Mouse (Mus musculus): ENCODE data around the gene Trip11. TPM values are rescaled to one million over a fixed set of nuclear protein-coding genes. Genes with fewer than 3 reads are reported as not detected.

Gene Trip11
- total and polyA plus RNA-seq, 3 experiments, result 5.1 to 12.8 (median 10.4) TPM

- no peak for DNase-seq (ENCODE audit: extremely low read depth)
- in situ Hi-C loops (cut with MboI; ENCODE audit: low pct_ligation_motif_present, low pct_unique_long_range_greater_than_20kb, low sequenced_read_pairs), result loop anchor here (25.0 kb wide), 1 partner anchor 385 kb away; no protein-coding TSS in a partner anchor
- dilution Hi-C loops (cut with MboI; ENCODE audit: extremely low pct_ligation_motif_present, extremely low pct_unique_long_range_greater_than_20kb, low sequenced_read_pairs), result no loop called here
Observed at GRCm38 (mm10) chr12:101802445-101802844, 110.6 kb downstream of the Trip11 start.

GRCm38 (mm10) chr12:101801744-101802143, 111.3 kb downstream of the Trip11 start:
- peaks cover 12% of the 10 kb centered on the region for H3K27me3 ChIP-seq (replicated peaks)
- no peak overlapping the region for H3K4me3 ChIP-seq (replicated peaks in 1 of 3; ENCODE audit: low read depth in 2 of 3, low read length in 2 of 3, poor library complexity in 1 of 3)
- no peak overlapping the region for H3K4me2 ChIP-seq (ENCODE audit: insufficient read depth, low read depth, poor library complexity, severe bottlenecking)
- H3K27ac ChIP-seq (ENCODE audit: insufficient read depth, low read depth), result no peak overlapping the region
- H3K9me3 ChIP-seq (replicated peaks; ENCODE audit: low read length), result no peaks in the 10 kb centered on the region
- no peak for DNase-seq (ENCODE audit: extremely low read depth)
- TF ChIP-seq TBP (conservative IDR thresholded peaks at IDR 0.05; ENCODE audit: low read depth, low read length), result no peak
- no peak for TF ChIP-seq MAFK (IDR thresholded peaks at IDR 0.05; ENCODE audit: insufficient replicate concordance, low read length)
- no peak for TF ChIP-seq ZC3H11A (IDR thresholded peaks at IDR 0.05; ENCODE audit: low read depth, low read length)
- dilution Hi-C loops (cut with MboI; ENCODE audit: extremely low pct_ligation_motif_present, extremely low pct_unique_long_range_greater_than_20kb, low sequenced_read_pairs), result no loop called here
- in situ Hi-C loops (cut with MboI; ENCODE audit: low pct_ligation_motif_present, low pct_unique_long_range_greater_than_20kb, low sequenced_read_pairs), result loop anchor here (25.0 kb wide), 1 partner anchor 386 kb away; no protein-coding TSS in a partner anchor
- H3K9ac ChIP-seq (ENCODE audit: insufficient read depth, low read depth), result no peak overlapping the region
- no peaks in the 10 kb centered on the region for H3K4me1 ChIP-seq (ENCODE audit: control insufficient read depth in 1 of 2, insufficient read depth in 2 of 2)
- H3K79me2 ChIP-seq (replicated peaks; ENCODE audit: control insufficient read depth, extremely low read depth, insufficient read depth, poor library complexity, severe bottlenecking), result no peaks in the 10 kb centered on the region
- H3K36me3 ChIP-seq (replicated peaks in 1 of 2; ENCODE audit: control insufficient read depth in 1 of 2, insufficient read depth in 1 of 2, low read length in 1 of 2), result no peaks in the 10 kb centered on the region

More at GRCm38 (mm10) chr12:101802445-101802844, 110.6 kb downstream of the Trip11 start:
- TF ChIP-seq MYC (IDR thresholded peaks at IDR 0.05; ENCODE audit: low read depth, low read length) (no peak), SIN3A (IDR thresholded peaks at IDR 0.05; ENCODE audit: low read length) (no peak), MAFK (IDR thresholded peaks at IDR 0.05; ENCODE audit: insufficient replicate concordance, low read length) (no peak), USF2 (conservative IDR thresholded peaks at IDR 0.05; ENCODE audit: low read depth, low read length) (no peak), ETS1 (conservative IDR thresholded peaks at IDR 0.05; ENCODE audit: low read depth, low read length) (no peak), ZKSCAN1 (IDR thresholded peaks at IDR 0.05; ENCODE audit: borderline replicate concordance, low read depth, low read length) (no peak), E2F4 (IDR thresholded peaks at IDR 0.05; ENCODE audit: insufficient replicate concordance, low read depth, low read length) (no peak)
- H3K9ac ChIP-seq (ENCODE audit: insufficient read depth, low read depth), result no peak overlapping the region
- no peaks in the 10 kb centered on the region for H3K9me3 ChIP-seq (replicated peaks; ENCODE audit: low read length)
- no peak overlapping the region for H3K4me3 ChIP-seq (replicated peaks in 1 of 3; ENCODE audit: low read depth in 2 of 3, low read length in 2 of 3, poor library complexity in 1 of 3)
- no peaks in the 10 kb centered on the region for H3K36me3 ChIP-seq (replicated peaks in 1 of 2; ENCODE audit: control insufficient read depth in 1 of 2, insufficient read depth in 1 of 2, low read length in 1 of 2)
- no peak overlapping the region for H3K4me2 ChIP-seq (ENCODE audit: insufficient read depth, low read depth, poor library complexity, severe bottlenecking)
- no peaks in the 10 kb centered on the region for H3K4me1 ChIP-seq (ENCODE audit: control insufficient read depth in 1 of 2, insufficient read depth in 2 of 2)
- no peak overlapping the region for H3K27ac ChIP-seq (ENCODE audit: insufficient read depth, low read depth)
- H3K79me2 ChIP-seq (replicated peaks; ENCODE audit: control insufficient read depth, extremely low read depth, insufficient read depth, poor library complexity, severe bottlenecking), result no peaks in the 10 kb centered on the region
- peaks cover 12% of the 10 kb centered on the region for H3K27me3 ChIP-seq (replicated peaks)

- H3K4me2 ChIP-seq (ENCODE audit: insufficient read depth, low read depth, poor library complexity, severe bottlenecking), result no peak overlapping the region
- no peaks in the 10 kb centered on the region for H3K36me3 ChIP-seq (replicated peaks in 1 of 2; ENCODE audit: control insufficient read depth in 1 of 2, insufficient read depth in 1 of 2, low read length in 1 of 2)
- no peak for DNase-seq (ENCODE audit: extremely low read depth)
- H3K27ac ChIP-seq (ENCODE audit: insufficient read depth, low read depth), result no peak overlapping the region
- H3K4me1 ChIP-seq (ENCODE audit: control insufficient read depth in 1 of 2, insufficient read depth in 2 of 2), result no peaks in the 10 kb centered on the region
- in situ Hi-C loops (cut with MboI; ENCODE audit: low pct_ligation_motif_present, low pct_unique_long_range_greater_than_20kb, low sequenced_read_pairs), result loop anchor here (25.0 kb wide), 1 partner anchor 386 kb away; no protein-coding TSS in a partner anchor
- H3K9me3 ChIP-seq (replicated peaks; ENCODE audit: low read length), result no peaks in the 10 kb centered on the region
- peaks cover 12% of the 10 kb centered on the region for H3K27me3 ChIP-seq (replicated peaks)
- dilution Hi-C loops (cut with MboI; ENCODE audit: extremely low pct_ligation_motif_present, extremely low pct_unique_long_range_greater_than_20kb, low sequenced_read_pairs), result no loop called here
- H3K4me3 ChIP-seq (replicated peaks in 1 of 3; ENCODE audit: low read depth in 2 of 3, low read length in 2 of 3, poor library complexity in 1 of 3), result no peak overlapping the region
- TF ChIP-seq TBP (conservative IDR thresholded peaks at IDR 0.05; ENCODE audit: low read depth, low read length) (no peak), MYC (IDR thresholded peaks at IDR 0.05; ENCODE audit: low read depth, low read length) (no peak), TCF12 (IDR thresholded peaks at IDR 0.05; ENCODE audit: low read depth, low read length) (no peak), ETS1 (conservative IDR thresholded peaks at IDR 0.05; ENCODE audit: low read depth, low read length) (no peak), MAFK (IDR thresholded peaks at IDR 0.05; ENCODE audit: insufficient replicate concordance, low read length) (no peak), ZMIZ1 (IDR thresholded peaks at IDR 0.05; ENCODE audit: low read depth, low read length) (no peak), EP300 (IDR thresholded peaks at IDR 0.05; ENCODE audit: low read length) (no peak), PAX5 (IDR thresholded peaks at IDR 0.05; ENCODE audit: low read length) (no peak), SMC3 (IDR thresholded peaks at IDR 0.05; ENCODE audit: low read depth, low read length) (no peak), NELFE (IDR thresholded peaks at IDR 0.05; ENCODE audit: low read depth, low read length) (no peak)
- H3K9ac ChIP-seq (ENCODE audit: insufficient read depth, low read depth), result no peak overlapping the region
- H3K79me2 ChIP-seq (replicated peaks; ENCODE audit: control insufficient read depth, extremely low read depth, insufficient read depth, poor library complexity, severe bottlenecking), result no peaks in the 10 kb centered on the region
Observed at GRCm38 (mm10) chr12:101801051-101801450, 112.0 kb downstream of the Trip11 start.
